Mouse (Mus musculus) testis, adult 2 months (tissue): Measurements from ENCODE around the gene Bag6.

Experiments used
- CTCF ChIP-seq: fragments of 200-500 bp; IDR thresholded peaks from 2 replicates; pipeline ENCODE4 v1.5.1; 2012; ENCODE audit warnings: low read depth, mild to moderate bottlenecking, inconsistent platforms, low read length, moderate library complexity; ENCODE audit not compliant: control insufficient read depth, insufficient read depth, insufficient replicate concordance
- POLR2A ChIP-seq: fragments of 200-500 bp; IDR thresholded peaks from 2 replicates; pipeline ENCODE4 v1.6.1; 2012; ENCODE audit warnings: low read depth, mild to moderate bottlenecking, inconsistent platforms, low read length, moderate library complexity; ENCODE audit not compliant: control insufficient read depth

GRCm38 (mm10) chr17:35187345-35187744 is 52.4 kb downstream of the Bag6 start:
- TF ChIP-seq POLR2A (no peak), CTCF (no peak)
